Mouse (Mus musculus) adrenal gland, postnatal 4 days (tissue): ENCODE measurements at regions not wholly inside any gene's neighbourhood (a gene's known extent, or its start where the extent isn't known, plus 50 kb on each side); places are given as distances from the start of the nearest gene placed in this dataset.

Source experiments
- DNase-seq, 2 experiments: peaks; one replicate each; pipeline ENCODE4 v3.0.0; 2021 to 2022; ENCODE audit warnings: low spot score in 2 of 2, mixed read lengths in 2 of 2

DNA sequence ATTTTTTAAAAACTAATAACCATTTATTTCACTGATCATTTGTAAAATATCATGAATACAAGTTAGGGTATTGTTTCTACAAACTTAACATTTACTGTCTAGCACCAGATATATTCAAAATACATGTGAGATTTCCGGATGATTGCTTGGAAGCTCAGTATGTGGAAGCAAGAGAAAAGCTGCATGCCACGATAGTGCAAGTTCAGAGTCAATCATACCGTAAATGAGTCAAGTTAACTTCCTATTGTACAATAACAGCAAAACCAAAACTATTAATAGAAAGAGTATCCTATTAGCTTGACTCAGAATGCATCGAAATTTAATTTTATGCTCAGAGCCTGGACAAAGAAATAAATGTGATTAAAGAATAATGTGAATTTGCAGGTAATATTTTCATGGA, 1284.6 kb upstream of the Cited2 start:
- no peak for DNase-seq

GRCm38 (mm10) chr10:16440932-16441640, 1281.9 kb upstream of the Cited2 start:
- DNase-seq: no peak

DNA sequence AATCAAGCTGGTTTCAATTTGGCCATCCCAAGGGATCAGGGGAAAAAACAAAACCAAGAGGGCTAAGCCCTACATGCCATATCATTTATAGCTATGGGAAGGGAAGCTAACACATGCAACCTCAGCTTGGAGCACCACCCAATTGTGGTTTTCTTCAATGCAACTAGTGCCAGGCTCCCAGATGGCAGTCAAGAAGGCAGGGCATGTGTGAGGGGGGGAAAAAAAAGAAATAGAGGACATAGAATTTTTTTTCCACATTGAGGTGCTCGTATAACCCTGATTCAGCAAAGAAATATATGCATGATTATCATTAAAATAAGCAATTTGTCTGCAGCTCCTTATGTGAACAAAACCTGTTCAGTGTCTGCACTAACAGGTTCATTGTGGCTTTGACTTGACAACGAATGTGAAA, 1281.4 kb upstream of the Cited2 start:
- no peak for DNase-seq

- DNase-seq: no peak
Measured at GRCm38 (mm10) chr10:16443901-16444300, 1279.1 kb upstream of the Cited2 start.

GRCm38 (mm10) chr10:16467935-16468334, 1255.1 kb upstream of the Cited2 start:
- DNase-seq: no peak

DNA sequence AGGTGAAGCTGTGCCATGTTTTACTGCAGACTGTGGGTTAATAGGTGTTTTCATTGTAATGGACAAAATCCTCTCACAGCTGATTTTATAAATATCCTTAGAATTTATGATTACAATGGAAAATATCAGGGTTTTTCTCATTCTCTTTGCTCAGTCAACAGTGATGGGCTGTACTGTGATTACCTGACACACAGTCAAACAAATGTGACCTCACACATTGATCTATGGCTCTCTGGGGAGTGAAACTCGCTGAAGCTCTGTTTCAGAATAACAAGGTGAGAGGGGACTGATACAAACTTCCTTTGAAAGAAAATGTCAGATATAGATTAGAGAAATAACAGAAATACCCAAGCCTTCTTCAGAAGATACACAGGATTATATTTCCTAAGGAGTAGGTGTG, 1253.3 kb upstream of the Cited2 start:
- DNase-seq: no peak

DNA sequence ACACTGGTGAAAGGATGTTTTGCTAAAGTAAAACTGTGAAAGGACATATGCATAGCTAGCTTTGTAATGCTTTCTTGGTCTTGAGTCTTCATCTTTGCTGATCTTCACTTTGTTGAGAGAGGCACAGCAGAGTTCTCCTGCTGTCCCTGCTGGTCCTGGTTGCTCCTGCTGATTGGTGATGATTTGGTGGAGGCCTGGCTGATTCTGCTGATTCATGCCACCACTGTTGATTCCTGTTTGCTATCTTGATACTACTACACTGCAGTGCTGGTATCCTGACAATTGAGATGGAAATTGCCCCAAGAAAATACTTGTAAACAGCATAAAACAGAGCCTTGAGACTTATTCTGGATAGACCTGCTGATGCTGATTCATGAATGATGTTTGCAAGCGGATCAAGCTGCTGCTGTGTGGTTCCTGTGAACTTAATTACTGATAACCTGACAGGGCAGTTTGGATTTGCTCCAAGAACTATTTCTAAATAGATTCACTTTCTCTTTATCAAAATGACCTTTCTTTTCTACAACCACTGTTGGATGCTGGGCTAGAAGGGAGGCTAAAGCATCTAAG, 1249.0 kb upstream of the Cited2 start:
- DNase-seq: no peak

DNA sequence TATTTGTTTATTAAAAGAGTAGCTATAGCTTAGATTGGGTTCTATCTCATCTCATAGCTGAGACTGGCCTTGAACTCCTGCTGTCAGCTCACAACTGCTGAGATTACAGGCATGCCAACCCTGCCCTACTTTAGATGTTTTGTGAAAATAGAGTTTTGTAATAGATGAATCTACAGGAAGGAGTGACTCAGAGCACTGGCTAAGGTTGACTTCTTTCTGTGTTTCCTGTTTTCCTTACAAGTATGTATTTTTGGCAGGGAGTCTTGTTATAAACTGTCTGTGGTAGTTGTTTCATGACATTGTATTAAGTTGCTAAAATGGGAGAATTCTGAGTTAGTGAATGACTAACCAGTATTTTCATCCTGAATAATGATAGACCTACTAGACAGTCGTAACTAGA, 1224.4 kb upstream of the Cited2 start:
- DNase-seq: no peak

GRCm38 (mm10) chr10:16507681-16508080, 1215.3 kb upstream of the Cited2 start:
- DNase-seq: no peak

DNA sequence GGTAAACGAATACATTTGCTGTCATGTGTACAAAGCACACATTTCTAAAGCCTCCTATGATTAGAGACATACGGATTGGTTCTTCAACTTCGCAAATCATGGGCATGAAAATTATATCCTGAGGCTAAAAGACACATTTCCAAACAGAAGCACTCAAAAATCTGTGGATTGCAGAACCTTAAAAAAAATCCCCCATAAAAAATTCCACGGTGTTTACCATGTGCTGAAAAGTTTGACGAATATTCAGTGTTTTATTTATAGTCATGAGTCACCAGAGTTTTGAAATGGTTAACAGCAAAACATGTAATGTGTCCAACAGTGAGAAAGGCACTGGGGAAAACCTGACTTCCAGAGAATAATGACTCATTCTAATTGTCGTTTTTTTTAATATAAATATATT, 1214.9 kb upstream of the Cited2 start:
- no peak for DNase-seq

DNA sequence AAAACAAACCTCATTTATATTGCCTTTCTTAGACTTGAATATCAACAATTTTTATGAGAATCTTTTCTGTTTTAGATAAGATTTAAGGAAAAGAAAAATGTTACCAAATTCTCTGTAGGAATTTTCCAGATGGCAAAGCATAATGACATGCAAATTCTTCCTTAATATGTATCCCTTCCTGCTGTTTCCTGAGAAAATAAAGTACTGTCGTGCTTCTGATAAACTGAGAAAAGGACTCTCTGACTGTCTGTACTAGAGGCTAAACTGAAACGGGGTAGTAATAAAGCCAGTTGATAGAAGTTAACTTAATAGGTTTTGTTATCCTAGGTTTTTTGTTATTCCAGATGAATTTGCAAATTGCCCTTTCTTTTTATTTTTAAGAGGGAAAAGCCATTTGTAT, 1208.4 kb upstream of the Cited2 start:
- no peak for DNase-seq

DNA sequence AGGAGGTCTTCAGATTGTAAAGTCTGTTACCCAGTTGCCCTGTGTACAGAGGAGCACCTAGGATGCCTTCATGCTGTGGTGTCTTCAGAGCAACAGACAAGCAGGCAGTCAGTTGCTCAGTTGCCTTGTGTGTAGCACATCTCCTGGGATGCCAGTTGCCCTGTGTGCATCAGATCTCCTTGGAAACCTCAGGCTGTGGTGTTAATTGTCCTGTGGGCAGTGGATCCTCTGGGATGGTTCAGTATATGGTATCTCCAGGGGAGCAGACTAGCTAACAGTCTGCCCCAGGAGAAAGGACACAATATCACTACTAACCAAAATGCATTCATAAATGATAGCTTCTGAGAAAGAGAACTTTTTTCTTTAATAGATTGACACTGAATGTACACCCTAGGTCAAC, 1201.1 kb upstream of the Cited2 start:
- DNase-seq: no peak

- no peak for DNase-seq
Measured at GRCm38 (mm10) chr10:16524101-16524500, 1198.9 kb upstream of the Cited2 start.

GRCm38 (mm10) chr10:16527693-16528092, 1195.3 kb upstream of the Cited2 start:
- no peak for DNase-seq

- DNase-seq: no peak
Measured at GRCm38 (mm10) chr10:16537660-16538059, 1185.4 kb upstream of the Cited2 start.

DNA sequence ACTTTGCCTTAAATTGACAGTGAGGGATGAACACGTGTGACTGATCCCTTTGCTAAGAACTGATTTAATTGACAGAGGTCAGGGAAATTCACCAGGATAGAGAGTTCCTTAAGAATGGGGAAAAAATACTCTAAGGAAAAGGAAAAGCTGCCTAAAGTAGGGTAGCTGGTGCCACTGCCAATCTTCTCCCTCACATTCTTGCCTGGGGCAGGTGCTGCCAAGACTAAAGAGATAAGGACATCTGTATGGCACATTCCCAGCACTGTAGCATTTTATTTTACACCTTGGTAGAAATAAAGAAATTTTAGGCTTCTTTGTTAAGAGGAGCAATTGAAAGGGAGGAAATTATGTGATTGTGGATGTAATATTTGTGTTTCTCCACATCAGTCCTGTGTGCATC, 1184.6 kb upstream of the Cited2 start:
- DNase-seq: no peak

DNA sequence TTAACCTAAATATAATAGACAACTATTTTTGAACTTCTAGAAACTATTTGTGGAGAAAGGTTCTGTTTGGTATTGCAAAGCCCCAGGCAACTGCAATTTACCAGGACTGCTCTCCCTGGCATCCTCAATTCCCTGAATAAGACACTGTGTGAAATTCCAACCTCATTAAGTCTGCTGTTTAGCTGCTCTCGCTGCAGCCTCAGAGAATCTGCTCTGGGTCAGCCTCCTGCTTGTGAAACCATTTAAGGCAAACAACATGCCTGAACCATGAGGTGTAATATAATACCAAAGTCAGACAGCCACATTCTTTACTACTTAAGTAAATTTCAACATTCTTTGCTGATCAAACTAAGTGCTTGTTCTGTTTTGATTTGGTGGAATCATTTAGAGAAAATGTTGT, 1177.6 kb upstream of the Cited2 start:
- no peak for DNase-seq

DNA sequence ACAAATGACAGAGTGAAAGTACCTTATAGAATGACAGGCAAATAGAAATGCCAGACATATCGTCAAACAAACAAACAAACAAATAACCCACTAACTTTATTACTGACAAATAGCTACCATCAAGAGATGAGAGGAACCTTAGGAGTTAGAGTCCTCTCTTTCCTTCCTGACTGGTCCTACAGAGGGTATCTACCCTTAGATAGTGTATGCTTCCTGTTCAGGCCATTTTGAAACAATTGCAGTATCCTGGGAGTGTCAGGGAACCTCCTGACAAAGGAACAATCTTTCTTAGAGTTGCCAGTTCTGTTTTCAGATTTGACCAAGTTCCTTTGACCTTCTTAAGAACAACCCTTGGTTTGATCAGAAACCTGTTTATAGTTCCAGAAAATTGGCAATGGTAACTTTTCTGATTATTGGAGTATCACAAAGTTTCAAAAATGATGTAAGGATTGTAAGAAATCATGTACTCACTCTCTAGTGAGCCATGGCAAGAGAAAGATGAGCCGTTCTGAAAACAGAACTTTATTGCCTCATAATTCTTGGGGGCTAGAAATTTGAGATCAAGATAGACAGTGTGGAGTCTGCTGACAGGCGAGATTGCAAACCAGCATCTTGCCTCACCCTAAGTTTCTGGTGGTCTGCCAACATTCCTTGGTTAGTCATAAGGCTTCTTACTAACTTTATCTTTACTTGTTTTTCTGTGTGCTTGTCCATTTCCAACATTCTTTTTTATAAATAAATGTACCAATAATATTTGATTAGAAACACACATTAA, 1170.0 kb upstream of the Cited2 start:
- no peak for DNase-seq

GRCm38 (mm10) chr10:16574568-16574967, 1148.5 kb upstream of the Cited2 start:
- DNase-seq: no peak

- DNase-seq: no peak
Measured at GRCm38 (mm10) chr10:16578554-16579078, 1144.4 kb upstream of the Cited2 start.

GRCm38 (mm10) chr10:16580200-16580599, 1142.8 kb upstream of the Cited2 start:
- DNase-seq: no peak

GRCm38 (mm10) chr10:16588833-16589232, 1134.2 kb upstream of the Cited2 start:
- no peak for DNase-seq
